Mouse (Mus musculus) hindbrain, postnatal 0 days (tissue): ENCODE measurements at regions not wholly inside any gene's neighbourhood (a gene's known extent, or its start where the extent isn't known, plus 50 kb on each side); places are given as distances from the start of the nearest gene placed in this dataset.
"Not testable (repeated sequence)": the region's sequence is repeated elsewhere in the genome, so short reads cannot be mapped to it uniquely, and the experiment has no call there.

Experiments
- ATAC-seq: fragments of 200-750 bp; cut with Nextera tagmentation; 2 replicates; pipeline ENCODE4 v1.8.0; 2017; ENCODE audit warnings: mild to moderate bottlenecking, moderate TSS enrichment, moderate library complexity
- DNase-seq: peaks from one replicate; pipeline ENCODE4 v3.0.0-alpha.2; 2015; ENCODE audit warnings: low spot score
- H3K27ac ChIP-seq: fragments of 300-500 bp; sonication (generic); 2 replicates; pipeline ENCODE4 v1.5.1; 2014; ENCODE audit warnings: mild to moderate bottlenecking
- H3K27me3 ChIP-seq: fragments of 300-500 bp; sonication (generic); 2 replicates; pipeline ENCODE4 v1.6.1; 2014; ENCODE audit warnings: low read length, mixed read lengths; ENCODE audit not compliant: insufficient read depth
- H3K36me3 ChIP-seq: fragments of 300-500 bp; sonication (generic); 2 replicates; pipeline ENCODE4 v1.6.1; 2014; ENCODE audit warnings: low read length, mixed read lengths; ENCODE audit not compliant: insufficient read depth
- H3K4me1 ChIP-seq: fragments of 300-500 bp; sonication (generic); 2 replicates; pipeline ENCODE4 v1.6.1; 2014; ENCODE audit warnings: antibody characterized with exemption, low read length, mixed read lengths; ENCODE audit not compliant: insufficient read depth
- H3K4me2 ChIP-seq: fragments of 300-500 bp; sonication (generic); 2 replicates; pipeline ENCODE4 v1.6.1; 2014; ENCODE audit warnings: low read depth, mild to moderate bottlenecking, low read length, moderate library complexity, mixed read lengths
- H3K4me3 ChIP-seq: fragments of 300-500 bp; sonication (generic); 2 replicates; pipeline ENCODE4 v1.5.1; 2014; ENCODE audit warnings: low read length
- H3K9ac ChIP-seq: fragments of 300-500 bp; sonication (generic); replicated peaks from 2 replicates; pipeline ENCODE4 v1.6.1; 2014; ENCODE audit warnings: mild to moderate bottlenecking, low read length, moderate library complexity, mixed read lengths
- H3K9me3 ChIP-seq: fragments of 300-500 bp; sonication (generic); 2 replicates; pipeline ENCODE4 v1.6.1; 2016; ENCODE audit warnings: low read length, mixed read lengths
- CTCF ChIP-seq: IDR thresholded peaks from 2 replicates; pipeline ENCODE4 v1.5.1; 2016; ENCODE audit warnings: antibody characterized with exemption, control low read depth, low read depth
- WGBS: fragments of 180-500 bp; shearing (Covaris S2); extraction: QIAGEN DNeasy Blood & Tissue Kit; methylation state at CpG from one replicate; pipeline ENCODE4 v1.1.7; 2014; 5-methylcytosine and 5-hydroxymethylcytosine counted together

GRCm38 (mm10) chr13:99128979-99129378, 55.6 kb upstream of the Zfp366 start:
- WGBS = 35% methylated on average over 2 of the region's 2 CpGs
- ATAC-seq (no peak), DNase-seq (peak; percentile 70)
- no peaks in the 10 kb centered on the region for H3K36me3 ChIP-seq
- peak overlapping the region; percentile 36; the same call in 1 of the 2 replicates for H3K27ac ChIP-seq
- no peaks in the 10 kb centered on the region for H3K9me3 ChIP-seq
- no peaks in the 10 kb centered on the region for H3K27me3 ChIP-seq
- peaks cover 8% of the 10 kb centered on the region; the same call in 1 of the 2 replicates for H3K4me1 ChIP-seq
- H3K4me3 ChIP-seq = no peak overlapping the region
- H3K4me2 ChIP-seq = no peak overlapping the region
- no peak overlapping the region for H3K9ac ChIP-seq
- no peak for TF ChIP-seq CTCF

- peak overlapping the region; percentile 36; the same call in 1 of the 2 replicates for H3K27ac ChIP-seq
- peaks cover 8% of the 10 kb centered on the region; the same call in 1 of the 2 replicates for H3K4me1 ChIP-seq
- no peak overlapping the region for H3K4me3 ChIP-seq
- H3K9me3 ChIP-seq = no peaks in the 10 kb centered on the region
- no peak for TF ChIP-seq CTCF
- H3K36me3 ChIP-seq = no peaks in the 10 kb centered on the region
- no peak overlapping the region for H3K4me2 ChIP-seq
- H3K27me3 ChIP-seq = no peaks in the 10 kb centered on the region
- H3K9ac ChIP-seq = no peak overlapping the region
- no peak for DNase-seq
- WGBS = 72% methylated on average over 5 of the region's 5 CpGs
- no peak for ATAC-seq
Measured at GRCm38 (mm10) chr13:99128284-99128691, 56.3 kb upstream of the Zfp366 start.

- ATAC-seq = no peak
- Histone ChIP-seq H3K4me2 (no peak overlapping the region), H3K9me3 (no peaks in the 10 kb centered on the region), H3K36me3 (no peaks in the 10 kb centered on the region), H3K27me3 (no peaks in the 10 kb centered on the region), H3K9ac (no peak overlapping the region), H3K4me3 (no peak overlapping the region), H3K4me1 (peaks cover 8% of the 10 kb centered on the region; the same call in 1 of the 2 replicates), H3K27ac (no peak overlapping the region)
- whole genome bisulfite sequencing = 58% methylated on average over 5 of the region's 5 CpGs
- no peak for DNase-seq
- no peak for TF ChIP-seq CTCF
Measured at GRCm38 (mm10) chr13:99127716-99128115, 56.9 kb upstream of the Zfp366 start.

- not testable (repeated sequence) for ATAC-seq, DNase-seq
Measured at GRCm38 (mm10) chr13:99126971-99127370, 57.7 kb upstream of the Zfp366 start.

GRCm38 (mm10) chr13:99126538-99126937, 58.1 kb upstream of the Zfp366 start:
- ATAC-seq = no peak
- 79% methylated on average over 8 of the region's 8 CpGs for WGBS
- H3K4me2 ChIP-seq = no peak overlapping the region

More at GRCm38 (mm10) chr13:99126971-99127370, 57.7 kb upstream of the Zfp366 start:
- not testable (repeated sequence) for H3K4me3 ChIP-seq, H3K4me1 ChIP-seq, H3K9me3 ChIP-seq, H3K36me3 ChIP-seq, H3K9ac ChIP-seq, H3K27me3 ChIP-seq, H3K27ac ChIP-seq, H3K4me2 ChIP-seq
- 95% methylated on average over 10 of the region's 10 CpGs for WGBS

GRCm38 (mm10) chr13:99125946-99126345, 58.7 kb upstream of the Zfp366 start:
- Histone ChIP-seq H3K9me3 (no peaks in the 10 kb centered on the region), H3K36me3 (no peaks in the 10 kb centered on the region), H3K27me3 (no peaks in the 10 kb centered on the region), H3K27ac (no peak overlapping the region), H3K4me1 (peaks cover 8% of the 10 kb centered on the region; the same call in 1 of the 2 replicates), H3K4me3 (no peak overlapping the region), H3K4me2 (no peak overlapping the region), H3K9ac (no peak overlapping the region)
- TF ChIP-seq CTCF = peak; percentile 64
- DNase-seq = peak; percentile 42
- no peak for ATAC-seq
- 65% methylated on average over 1 of the region's 1 CpGs for WGBS

More at GRCm38 (mm10) chr13:99126538-99126937, 58.1 kb upstream of the Zfp366 start:
- Histone ChIP-seq H3K4me3 (no peak overlapping the region), H3K9ac (no peak overlapping the region), H3K9me3 (no peaks in the 10 kb centered on the region), H3K27me3 (no peaks in the 10 kb centered on the region), H3K27ac (no peak overlapping the region), H3K36me3 (no peaks in the 10 kb centered on the region), H3K4me1 (peaks cover 8% of the 10 kb centered on the region; the same call in 1 of the 2 replicates)
- no peak; the same call in 1 of the 2 replicates for TF ChIP-seq CTCF
- DNase-seq = no peak

GRCm38 (mm10) chr13:99124894-99125570, 59.6 kb upstream of the Zfp366 start:
- Histone ChIP-seq H3K27ac (peak overlapping the region; percentile 12; the same call in 1 of the 2 replicates), H3K4me2 (no peak overlapping the region), H3K4me3 (no peak overlapping the region), H3K4me1 (peaks cover 8% of the 10 kb centered on the region; the same call in 1 of the 2 replicates), H3K36me3 (no peaks in the 10 kb centered on the region), H3K27me3 (no peaks in the 10 kb centered on the region), H3K9ac (no peak overlapping the region), H3K9me3 (no peaks in the 10 kb centered on the region)
- TF ChIP-seq CTCF = no peak
- no peak for DNase-seq
- no peak for ATAC-seq
- WGBS = 73% methylated on average over 10 of the region's 10 CpGs
